Mouse (Mus musculus) kidney, embryonic 15.5 days (tissue): ENCODE data around the gene Maats1. TPM values are rescaled to one million over a fixed set of nuclear protein-coding genes. Genes with fewer than 3 reads are reported as not detected.
A peak's percentile ranks its signal among the peaks of the same experiment; 100 is the strongest.

ENCODE experiments used
- ATAC-seq: fragments of 200-750 bp; cut with Nextera tagmentation; replicated peaks from 2 replicates; pipeline ENCODE4 v1.8.0; 2017; ENCODE audit warnings: moderate TSS enrichment; ENCODE audit not compliant: low FRiP score
- H3K27ac ChIP-seq: fragments of 300-500 bp; sonication (generic); 2 replicates; pipeline ENCODE4 v1.5.1; 2015; ENCODE audit warnings: mild to moderate bottlenecking, inconsistent platforms
- H3K27me3 ChIP-seq: fragments of 300-500 bp; sonication (generic); 2 replicates; pipeline ENCODE4 v1.6.1; 2015; ENCODE audit warnings: inconsistent platforms
- H3K36me3 ChIP-seq: fragments of 300-500 bp; sonication (generic); 2 replicates; pipeline ENCODE4 v1.6.1; 2015; ENCODE audit warnings: inconsistent platforms
- H3K4me1 ChIP-seq: fragments of 300-500 bp; sonication (generic); 2 replicates; pipeline ENCODE4 v1.6.1; 2015; ENCODE audit warnings: inconsistent platforms
- H3K4me2 ChIP-seq: fragments of 300-500 bp; sonication (generic); 2 replicates; pipeline ENCODE4 v1.6.1; 2015; ENCODE audit warnings: moderate library complexity, mild to moderate bottlenecking, inconsistent platforms
- H3K4me3 ChIP-seq: fragments of 300-500 bp; sonication (generic); replicated peaks from 2 replicates; pipeline ENCODE4 v1.5.1; 2015; ENCODE audit warnings: mild to moderate bottlenecking, inconsistent platforms
- H3K9ac ChIP-seq: fragments of 300-500 bp; sonication (generic); 2 replicates; pipeline ENCODE4 v1.6.1; 2015; ENCODE audit warnings: mild to moderate bottlenecking, inconsistent platforms
- H3K9me3 ChIP-seq: fragments of 300-500 bp; sonication (generic); replicated peaks from 2 replicates; pipeline ENCODE4 v1.6.1; 2016; ENCODE audit warnings: inconsistent platforms
- WGBS: fragments of 180-500 bp; shearing (Covaris S2); methylation state at CpG from one replicate; pipeline ENCODE4 v1.1.7; 2015; ENCODE audit warnings: mixed read lengths; 5-methylcytosine and 5-hydroxymethylcytosine counted together
- polyA plus RNA-seq: library from polyadenylated mRNA; unstranded; fragments of >200 nt; fragmentation: Nextera tagmentation; extraction: Ambion mirVana; gene quantifications from 2 replicates; pipeline ENCODE4 v1.2.1, GENCODE M21; 2015

Maats1 gene
- 0.14 and 0.27 TPM in 2 replicates for polyA plus RNA-seq

DNA sequence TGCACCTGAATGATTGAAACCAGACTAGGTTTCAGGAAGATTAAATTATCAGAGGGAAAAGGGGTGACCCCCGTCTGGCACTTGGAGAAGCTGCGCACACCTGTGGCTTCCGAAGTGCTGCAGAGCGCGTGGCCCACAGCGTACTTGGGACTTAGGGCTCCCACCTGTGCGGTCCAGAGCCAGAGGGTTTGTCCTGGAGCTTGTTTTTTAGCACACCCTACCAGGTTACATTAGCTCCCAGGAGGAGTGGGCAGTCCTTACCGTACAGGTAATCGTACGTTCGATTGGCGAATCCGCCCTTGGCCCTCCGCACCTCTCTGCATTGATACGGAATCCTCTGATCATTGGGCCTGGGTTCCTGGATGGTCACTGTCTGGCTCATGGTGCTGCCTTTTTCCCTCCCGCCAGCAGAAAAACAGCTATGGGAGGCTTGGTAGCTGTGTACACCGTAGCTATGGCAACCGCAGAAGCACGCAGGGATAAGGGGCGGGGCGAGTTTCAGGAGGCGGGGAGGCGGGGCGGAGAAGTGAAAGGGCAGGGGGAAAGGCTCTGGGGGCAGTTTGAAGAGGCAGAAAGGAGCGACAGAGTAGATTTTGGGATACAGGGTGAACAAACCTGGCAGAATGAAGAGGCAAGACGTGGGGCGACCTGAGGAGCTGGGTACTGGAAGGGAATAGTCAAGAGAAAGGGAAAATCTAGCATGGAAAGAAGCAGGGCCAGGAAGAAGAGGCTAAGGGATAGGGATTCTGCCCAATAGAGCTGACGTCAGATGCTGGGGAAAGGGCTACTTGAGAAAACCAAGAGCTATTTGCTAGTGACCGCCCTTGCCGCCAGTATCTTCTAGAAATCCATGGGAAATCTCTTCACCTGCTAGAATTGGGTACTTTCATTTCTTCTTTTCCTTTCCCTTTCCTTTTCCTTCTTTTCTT is at the start of gene Maats1:
TSS of gene Maats1 (minus strand) at position 748 of the 929 bp plus-strand sequence.
- Histone ChIP-seq H3K4me1 (peaks cover 16% of the 10 kb centered on the region), H3K27me3 (no peaks in the 10 kb centered on the region), H3K9me3 (no peaks in the 10 kb centered on the region), H3K36me3 (no peaks in the 10 kb centered on the region), H3K27ac (no peak within 1 kb of the TSS), H3K4me2 (peak within 1 kb of the TSS; percentile 77), H3K9ac (peak within 1 kb of the TSS; percentile 29; the same call in 1 of the 2 replicates), H3K4me3 (peak within 1 kb of the TSS; percentile 43)
- peak; percentile 86 for ATAC-seq
- 12% methylated on average over 30 of the region's 30 CpGs for WGBS

DNA sequence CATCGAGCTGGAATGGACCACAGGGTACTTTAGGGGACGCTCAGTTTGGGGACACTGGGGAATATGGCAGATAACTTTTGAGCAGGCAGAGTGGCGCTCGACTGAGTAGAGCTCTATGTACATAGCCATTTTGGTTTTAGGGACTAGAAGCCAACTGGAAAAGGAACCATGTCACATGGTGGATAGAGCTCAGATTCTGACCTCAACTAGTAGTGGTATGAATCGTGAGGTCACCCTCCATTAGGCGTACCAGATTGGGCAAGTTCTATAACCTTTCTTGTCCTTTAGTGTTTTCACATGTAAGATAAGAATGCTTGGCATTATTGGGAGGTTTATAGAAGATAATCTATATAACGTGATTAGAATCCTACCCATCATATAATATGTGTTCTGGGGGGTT is 48.4 kb upstream of the Maats1 start:
- Histone ChIP-seq H3K9me3 (no peaks in the 10 kb centered on the region), H3K27me3 (no peaks in the 10 kb centered on the region), H3K36me3 (no peaks in the 10 kb centered on the region), H3K9ac (no peak overlapping the region), H3K4me1 (peaks cover 7% of the 10 kb centered on the region; the same call in 1 of the 2 replicates), H3K27ac (no peak overlapping the region), H3K4me2 (no peak overlapping the region), H3K4me3 (no peak overlapping the region)
- 89% methylated on average over 7 of the region's 7 CpGs for WGBS
- ATAC-seq, result no peak

DNA sequence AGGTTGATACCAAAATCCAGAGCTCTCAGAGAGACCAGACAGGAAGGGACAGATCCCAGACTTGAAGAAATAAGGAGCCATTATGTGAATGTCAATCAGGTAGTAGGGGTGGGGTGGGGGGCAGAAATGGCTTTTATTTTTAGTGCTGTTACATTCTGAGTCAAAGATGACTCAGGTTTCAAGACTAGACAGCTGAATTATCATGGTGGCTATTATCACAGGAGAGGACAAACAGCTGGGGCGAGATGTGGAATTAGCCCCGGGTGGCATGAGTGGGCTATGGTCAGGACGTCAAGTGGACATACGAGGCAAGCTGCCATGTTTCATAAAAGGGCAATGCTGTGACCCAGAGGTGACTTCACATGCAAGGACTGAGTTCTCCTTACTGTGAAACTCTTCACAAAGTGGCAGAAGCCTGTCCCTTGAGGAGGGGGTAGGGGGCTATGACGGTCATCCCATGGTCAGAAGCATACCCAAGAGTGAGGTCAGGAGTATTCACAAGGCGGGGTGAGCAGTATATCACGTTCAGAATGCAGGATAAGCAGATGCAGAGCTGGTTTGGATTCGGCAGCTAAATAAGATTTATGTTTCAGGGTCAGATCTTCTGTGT is 47.4 kb upstream of the Maats1 start:
- ATAC-seq, result no peak
- Histone ChIP-seq H3K36me3 (no peaks in the 10 kb centered on the region), H3K27ac (no peak overlapping the region), H3K4me3 (no peak overlapping the region), H3K9ac (no peak overlapping the region), H3K9me3 (no peaks in the 10 kb centered on the region), H3K4me2 (no peak overlapping the region), H3K4me1 (peaks cover 7% of the 10 kb centered on the region; the same call in 1 of the 2 replicates), H3K27me3 (no peaks in the 10 kb centered on the region)
- 53% methylated on average over 8 of the region's 8 CpGs for WGBS

DNA sequence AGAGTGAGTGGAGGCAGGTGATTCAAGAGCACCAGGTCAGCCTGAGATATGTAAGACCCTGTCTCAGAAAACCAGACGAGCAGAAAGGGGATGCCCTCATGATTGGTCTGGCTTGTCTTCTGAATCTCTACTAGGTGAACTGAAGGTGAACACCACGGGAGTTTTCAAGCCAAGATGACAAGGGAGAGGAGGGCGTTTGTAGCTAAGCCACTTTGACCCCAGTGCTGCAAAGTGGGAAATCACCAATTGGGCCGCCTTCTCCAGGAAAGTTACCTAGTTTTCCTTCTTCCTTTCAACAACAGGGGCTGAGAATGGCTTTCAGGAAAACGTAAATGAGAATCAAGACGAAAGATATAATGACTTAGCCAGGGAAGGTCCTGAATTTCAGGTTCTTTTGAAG is 46.8 kb upstream of the Maats1 start:
- no peaks in the 10 kb centered on the region for H3K27me3 ChIP-seq
- no peaks in the 10 kb centered on the region for H3K9me3 ChIP-seq
- H3K9ac ChIP-seq, result no peak overlapping the region
- H3K36me3 ChIP-seq, result no peaks in the 10 kb centered on the region
- 74% methylated on average over 6 of the region's 6 CpGs for WGBS
- H3K4me3 ChIP-seq, result no peak overlapping the region
- no peak for ATAC-seq
- no peak overlapping the region for H3K27ac ChIP-seq
- H3K4me1 ChIP-seq, result peaks cover 7% of the 10 kb centered on the region; the same call in 1 of the 2 replicates
- no peak overlapping the region for H3K4me2 ChIP-seq

DNA sequence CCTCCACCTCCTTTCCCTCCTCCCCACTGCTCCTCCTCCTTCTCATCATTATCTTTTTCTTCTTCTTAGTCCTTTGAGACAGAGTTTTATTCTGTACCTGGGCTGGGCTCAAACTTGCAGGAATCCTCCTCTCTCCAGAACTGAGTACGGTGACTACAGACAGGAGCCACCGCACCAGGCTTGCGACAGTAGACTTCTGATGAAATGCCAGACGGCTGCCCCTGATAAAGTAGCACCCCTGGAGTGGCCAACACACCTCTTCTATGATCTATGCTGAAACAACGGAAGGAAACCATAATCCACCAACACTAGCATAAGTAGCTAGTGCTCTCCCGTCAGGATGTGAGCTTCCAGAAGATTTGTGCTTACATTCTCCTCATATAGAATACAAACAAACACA is 45.4 kb upstream of the Maats1 start:
- ATAC-seq, result no peak
- no peak overlapping the region for H3K4me3 ChIP-seq
- H3K4me2 ChIP-seq, result no peak overlapping the region
- H3K27ac ChIP-seq, result no peak overlapping the region
- no peaks in the 10 kb centered on the region for H3K36me3 ChIP-seq
- H3K27me3 ChIP-seq, result no peaks in the 10 kb centered on the region
- H3K4me1 ChIP-seq, result peaks cover 5% of the 10 kb centered on the region; the same call in 1 of the 2 replicates
- no peak overlapping the region for H3K9ac ChIP-seq
- 90% methylated on average over 6 of the region's 6 CpGs for WGBS
- H3K9me3 ChIP-seq, result no peaks in the 10 kb centered on the region

DNA sequence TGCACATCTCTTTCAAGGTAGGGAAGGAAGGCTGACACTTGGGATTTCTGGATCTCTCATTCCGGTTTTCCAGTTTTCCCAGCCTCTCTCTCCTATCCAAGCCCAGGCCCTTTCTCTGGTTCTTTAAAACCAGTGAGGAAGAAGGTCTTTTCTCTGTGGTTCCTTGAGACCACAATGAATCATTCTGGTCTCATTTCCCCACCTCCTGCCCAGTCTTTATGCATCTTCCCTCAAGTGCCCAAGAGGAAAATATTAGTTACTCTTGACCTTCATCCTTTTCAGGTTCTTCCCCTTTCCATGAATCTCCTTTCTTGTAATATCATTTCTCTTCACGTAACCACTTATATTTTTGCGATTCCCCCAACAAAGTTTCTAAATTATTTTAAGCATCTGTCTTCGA is 43.8 kb upstream of the Maats1 start:
- 95% methylated on average over 4 of the region's 4 CpGs for WGBS
- Histone ChIP-seq H3K4me1 (no peaks in the 10 kb centered on the region), H3K4me2 (no peak overlapping the region), H3K27me3 (no peaks in the 10 kb centered on the region), H3K9me3 (no peaks in the 10 kb centered on the region), H3K9ac (no peak overlapping the region), H3K36me3 (no peaks in the 10 kb centered on the region), H3K4me3 (no peak overlapping the region), H3K27ac (no peak overlapping the region)
- no peak for ATAC-seq

DNA sequence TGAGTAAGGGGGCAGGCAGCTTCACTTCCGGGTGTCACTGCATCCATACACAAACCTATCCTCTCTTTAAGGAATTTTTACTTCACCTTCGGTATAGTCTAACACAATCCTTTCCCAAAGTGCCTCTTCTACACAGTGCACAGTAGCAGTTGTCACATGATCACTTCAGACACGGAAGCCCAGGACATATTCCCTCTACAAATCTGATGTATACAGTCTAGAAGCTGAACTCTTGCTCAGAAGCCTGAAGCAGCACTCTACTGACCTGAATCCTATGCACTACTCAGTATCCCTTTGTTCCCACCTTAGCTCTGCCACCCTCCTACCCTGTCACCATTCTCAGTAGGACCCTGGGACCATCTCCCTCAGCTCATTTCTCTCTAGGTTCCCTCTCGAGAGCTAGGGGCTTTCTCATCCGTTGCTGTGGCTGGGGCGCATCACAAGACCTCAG is 43.3 kb upstream of the Maats1 start:
- H3K4me2 ChIP-seq, result no peak overlapping the region
- H3K9me3 ChIP-seq, result no peaks in the 10 kb centered on the region
- no peak overlapping the region for H3K27ac ChIP-seq
- no peak overlapping the region for H3K9ac ChIP-seq
- no peaks in the 10 kb centered on the region for H3K4me1 ChIP-seq
- 86% methylated on average over 6 of the region's 6 CpGs for WGBS
- no peak for ATAC-seq
- H3K4me3 ChIP-seq, result no peak overlapping the region
- H3K27me3 ChIP-seq, result no peaks in the 10 kb centered on the region
- no peaks in the 10 kb centered on the region for H3K36me3 ChIP-seq

DNA sequence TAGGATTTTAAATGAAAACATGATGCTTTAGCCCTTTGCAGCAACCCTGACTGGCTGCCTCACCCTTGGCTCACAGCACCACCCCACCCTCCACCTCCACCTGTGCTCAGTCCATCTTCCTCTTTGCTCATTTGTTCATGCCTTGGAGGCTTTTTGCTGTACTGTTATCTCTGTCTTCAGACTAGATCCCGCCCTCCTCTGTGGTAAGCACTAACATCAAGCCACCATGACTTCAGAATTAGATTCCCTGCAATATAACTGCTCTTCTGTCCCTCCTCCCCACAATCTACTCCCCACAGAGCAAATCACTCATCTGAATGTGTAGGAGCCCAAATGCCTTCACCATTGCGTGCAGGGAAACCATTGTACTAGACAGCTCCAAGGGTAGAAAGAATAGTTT is 41.7 kb upstream of the Maats1 start:
- Histone ChIP-seq H3K27me3 (no peaks in the 10 kb centered on the region), H3K4me3 (no peak overlapping the region), H3K9me3 (no peaks in the 10 kb centered on the region), H3K9ac (no peak overlapping the region), H3K36me3 (no peaks in the 10 kb centered on the region), H3K27ac (no peak overlapping the region), H3K4me1 (0 out of 2 replicates have a peak, but pooled peaks cover 5% of the 10 kb centered on the region), H3K4me2 (no peak overlapping the region)
- no peak for ATAC-seq
- WGBS, result 92% methylated on average over 2 of the region's 2 CpGs

DNA sequence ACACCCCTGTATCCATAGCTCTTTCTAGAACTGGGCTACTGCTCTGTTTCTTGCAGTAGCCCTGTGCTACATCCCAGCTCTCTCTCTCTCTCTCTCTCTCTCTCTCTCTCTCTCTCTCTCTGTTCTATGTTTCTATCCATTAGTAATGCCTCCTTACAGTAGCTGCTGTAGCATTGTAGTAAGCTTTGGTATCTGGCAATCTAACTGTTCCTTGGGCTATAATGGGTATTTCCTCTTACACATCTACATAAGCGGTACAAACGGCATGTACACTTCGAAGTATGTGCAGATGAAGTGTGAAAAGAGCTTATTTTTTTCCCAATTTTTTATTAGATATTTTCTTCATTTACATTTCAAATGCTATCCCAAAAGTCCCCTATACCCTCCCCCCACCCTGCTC is 38.0 kb upstream of the Maats1 start:
- no peaks in the 10 kb centered on the region for H3K9me3 ChIP-seq
- no peak overlapping the region for H3K4me3 ChIP-seq
- WGBS, result 93% methylated on average over 3 of the region's 3 CpGs
- no peak overlapping the region for H3K27ac ChIP-seq
- no peaks in the 10 kb centered on the region for H3K27me3 ChIP-seq
- no peaks in the 10 kb centered on the region for H3K36me3 ChIP-seq
- H3K4me1 ChIP-seq, result peaks cover 16% of the 10 kb centered on the region; the same call in 1 of the 2 replicates
- H3K4me2 ChIP-seq, result no peak overlapping the region
- no peak overlapping the region for H3K9ac ChIP-seq
- no peak for ATAC-seq

DNA sequence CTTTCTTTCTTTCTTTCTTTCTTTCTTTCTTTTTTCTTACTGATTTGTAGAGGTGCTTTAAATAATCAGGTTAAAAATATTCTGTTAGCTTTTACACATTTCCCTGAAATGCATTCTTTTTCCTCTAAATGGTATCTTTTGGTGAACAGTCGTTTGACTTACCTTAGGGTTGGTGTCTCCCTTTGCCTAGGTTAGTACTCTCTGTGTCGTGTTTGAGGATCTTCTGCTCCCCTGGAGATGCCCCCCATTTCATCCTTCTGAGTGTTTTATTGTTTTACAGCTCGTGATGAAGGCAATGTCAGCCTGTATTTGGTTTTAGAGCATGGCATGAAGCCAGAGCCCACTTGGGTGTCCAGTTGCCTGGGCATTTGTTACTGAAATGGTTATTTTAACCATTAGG is 37.5 kb upstream of the Maats1 start:
- Histone ChIP-seq H3K27me3 (no peaks in the 10 kb centered on the region), H3K36me3 (no peaks in the 10 kb centered on the region), H3K27ac (no peak overlapping the region), H3K4me1 (peaks cover 16% of the 10 kb centered on the region; the same call in 1 of the 2 replicates), H3K9ac (no peak overlapping the region), H3K9me3 (no peaks in the 10 kb centered on the region), H3K4me2 (no peak overlapping the region), H3K4me3 (no peak overlapping the region)
- 17% methylated on average over 3 of the region's 3 CpGs for WGBS
- ATAC-seq, result no peak

DNA sequence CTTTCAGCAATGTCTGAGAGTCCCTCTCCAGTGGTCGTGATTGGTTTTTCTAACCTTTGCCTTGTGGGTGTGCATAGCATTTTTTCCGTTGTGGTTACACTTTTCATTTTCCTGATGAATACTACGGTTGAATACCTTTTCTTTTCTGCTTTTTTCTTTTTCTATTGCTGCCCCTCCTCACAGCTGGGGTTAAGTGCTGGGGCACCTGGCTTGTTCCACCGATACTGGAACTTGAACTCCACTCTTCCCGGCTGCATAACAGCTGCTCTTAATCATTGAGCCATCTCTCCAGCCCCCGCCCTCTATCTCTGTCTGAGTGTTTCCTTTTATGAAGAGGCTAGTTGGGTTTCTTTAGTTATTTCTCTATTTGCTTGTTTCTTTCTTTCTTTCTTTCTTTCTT is 37.1 kb upstream of the Maats1 start:
- 24% methylated on average over 6 of the region's 6 CpGs for WGBS
- no peak for ATAC-seq
- Histone ChIP-seq H3K27ac (no peak overlapping the region), H3K9ac (no peak overlapping the region), H3K36me3 (no peaks in the 10 kb centered on the region), H3K9me3 (no peaks in the 10 kb centered on the region), H3K27me3 (no peaks in the 10 kb centered on the region), H3K4me1 (peaks cover 16% of the 10 kb centered on the region; the same call in 1 of the 2 replicates), H3K4me2 (no peak overlapping the region), H3K4me3 (no peak overlapping the region)

DNA sequence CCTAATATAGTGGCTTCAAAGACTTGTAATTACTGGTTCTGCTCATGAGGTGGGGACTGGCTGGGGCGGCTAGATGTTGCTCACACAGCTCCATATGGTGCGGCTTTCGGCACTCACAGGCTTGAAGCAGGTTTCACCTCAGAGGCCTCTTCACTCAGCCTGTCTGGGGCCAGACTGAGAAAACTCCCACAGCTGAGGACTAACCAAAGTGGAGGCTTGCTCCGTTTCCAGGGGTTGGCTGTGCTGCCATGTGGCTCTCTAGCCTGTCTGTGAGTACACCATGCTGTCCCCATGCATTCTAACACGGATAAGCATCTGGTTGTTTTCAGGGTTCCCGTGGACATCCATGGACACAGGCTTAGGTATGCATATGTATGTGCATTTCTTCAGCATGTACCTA is 36.6 kb upstream of the Maats1 start:
- Histone ChIP-seq H3K4me1 (peaks cover 16% of the 10 kb centered on the region; the same call in 1 of the 2 replicates), H3K4me2 (no peak overlapping the region), H3K27ac (no peak overlapping the region), H3K9me3 (no peaks in the 10 kb centered on the region), H3K36me3 (no peaks in the 10 kb centered on the region), H3K9ac (no peak overlapping the region), H3K4me3 (no peak overlapping the region), H3K27me3 (no peaks in the 10 kb centered on the region)
- 62% methylated on average over 6 of the region's 6 CpGs for WGBS
- no peak for ATAC-seq
